Mouse (Mus musculus) intestine, embryonic 15.5 days (tissue): ENCODE results near the gene Olfr1254. TPM values are rescaled to one million over a fixed set of nuclear protein-coding genes. Genes with fewer than 3 reads are reported as not detected.

Source experiments
- ATAC-seq: fragments of 200-750 bp; cut with Nextera tagmentation; 2 replicates; pipeline ENCODE4 v1.8.0; 2017; ENCODE audit warnings: moderate TSS enrichment, moderate library complexity
- H3K27ac ChIP-seq: fragments of 300-500 bp; sonication (generic); 2 replicates; pipeline ENCODE4 v1.5.1; 2015; ENCODE audit warnings: mild to moderate bottlenecking, inconsistent platforms
- H3K27me3 ChIP-seq: fragments of 300-500 bp; sonication (generic); replicated peaks from 2 replicates; pipeline ENCODE4 v1.6.1; 2015; ENCODE audit warnings: inconsistent platforms
- H3K36me3 ChIP-seq: fragments of 300-500 bp; sonication (generic); 2 replicates; pipeline ENCODE4 v1.6.1; 2015; ENCODE audit warnings: inconsistent platforms
- H3K4me1 ChIP-seq: fragments of 300-500 bp; sonication (generic); replicated peaks from 2 replicates; pipeline ENCODE4 v1.6.1; 2015; ENCODE audit warnings: inconsistent platforms
- H3K4me2 ChIP-seq: fragments of 300-500 bp; sonication (generic); replicated peaks from 2 replicates; pipeline ENCODE4 v1.6.1; 2015; ENCODE audit warnings: mild to moderate bottlenecking, inconsistent platforms
- H3K4me3 ChIP-seq: fragments of 300-500 bp; sonication (generic); replicated peaks from 2 replicates; pipeline ENCODE4 v1.5.1; 2015; ENCODE audit warnings: inconsistent platforms
- H3K9ac ChIP-seq: fragments of 300-500 bp; sonication (generic); 2 replicates; pipeline ENCODE4 v1.6.1; 2015; ENCODE audit warnings: inconsistent platforms
- H3K9me3 ChIP-seq: fragments of 300-500 bp; sonication (generic); 2 replicates; pipeline ENCODE4 v1.6.1; 2016; ENCODE audit warnings: inconsistent platforms
- WGBS: fragments of 180-500 bp; shearing (Covaris S2); methylation state at CpG from one replicate; pipeline ENCODE4 v1.1.7; 2015; 5-methylcytosine and 5-hydroxymethylcytosine counted together
- polyA plus RNA-seq: library from polyadenylated mRNA; unstranded; fragments of >200 nt; fragmentation: Nextera tagmentation; extraction: Ambion mirVana; gene quantifications from 2 replicates; pipeline ENCODE4 v1.2.1, GENCODE M21; 2015

Olfr1254 gene
- not detected in 2 replicates for polyA plus RNA-seq

DNA sequence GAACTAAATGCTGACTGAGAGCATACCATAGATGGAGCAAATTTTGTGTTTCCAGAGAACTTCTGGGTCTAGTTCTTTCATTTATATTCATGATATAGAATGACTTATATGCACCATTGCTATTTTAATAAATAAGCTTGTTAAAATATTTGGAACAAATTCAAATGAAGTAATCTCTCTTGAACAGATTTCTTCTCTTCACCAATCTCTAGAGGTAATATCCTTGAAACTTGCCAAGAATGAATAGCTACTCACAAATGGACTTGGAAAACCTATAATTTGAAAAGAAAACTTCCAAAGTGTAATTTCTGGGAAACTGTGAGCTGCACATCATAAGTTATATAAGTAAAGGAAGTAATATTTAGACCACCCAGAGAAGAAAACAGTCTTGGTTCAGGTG, at the start of gene Olfr1254:
Gene Olfr1254 (minus strand): TSS at position 101 of the 400 bp plus-strand sequence.
- H3K9ac ChIP-seq = no peak within 1 kb of the TSS
- H3K36me3 ChIP-seq = no peaks in the 10 kb centered on the region
- ATAC-seq = no peak
- H3K27ac ChIP-seq = no peak within 1 kb of the TSS
- H3K27me3 ChIP-seq = no peaks in the 10 kb centered on the region
- no peak within 1 kb of the TSS for H3K4me3 ChIP-seq
- no peaks in the 10 kb centered on the region for H3K9me3 ChIP-seq
- no peaks in the 10 kb centered on the region for H3K4me1 ChIP-seq
- no peak within 1 kb of the TSS for H3K4me2 ChIP-seq

DNA sequence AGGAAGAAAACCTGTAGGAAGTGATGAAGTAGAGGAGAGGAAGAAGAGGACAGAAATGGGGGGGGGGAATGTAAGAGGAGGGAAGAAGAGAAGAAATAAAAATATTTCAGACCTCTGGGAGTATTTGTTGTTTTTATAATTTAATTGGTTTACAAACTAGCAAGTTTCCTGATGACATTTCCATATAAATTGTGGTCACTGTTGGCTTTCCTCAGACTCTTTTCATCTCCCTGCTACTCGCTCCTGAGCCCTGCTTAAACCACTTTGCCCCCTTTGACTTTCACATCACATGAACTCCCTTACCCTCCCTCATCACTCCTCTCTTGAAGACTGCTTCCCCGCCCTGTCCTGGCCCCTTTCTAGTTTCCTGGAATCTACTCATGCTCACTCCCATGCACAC, 48.0 kb upstream of the Olfr1254 start, which contains the start of gene Olfr1256:
Gene Olfr1256 (minus strand): TSS at position 101 of the 400 bp plus-strand sequence.
- Histone ChIP-seq H3K4me1 (no peaks in the 10 kb centered on the region), H3K9ac (no peak within 1 kb of the TSS), H3K27me3 (no peaks in the 10 kb centered on the region), H3K4me3 (no peak within 1 kb of the TSS), H3K4me2 (no peak within 1 kb of the TSS), H3K9me3 (no peaks in the 10 kb centered on the region), H3K36me3 (no peaks in the 10 kb centered on the region), H3K27ac (no peak within 1 kb of the TSS)
- no peak for ATAC-seq
- 50% methylated on average over 2 of the region's 2 CpGs for WGBS

DNA sequence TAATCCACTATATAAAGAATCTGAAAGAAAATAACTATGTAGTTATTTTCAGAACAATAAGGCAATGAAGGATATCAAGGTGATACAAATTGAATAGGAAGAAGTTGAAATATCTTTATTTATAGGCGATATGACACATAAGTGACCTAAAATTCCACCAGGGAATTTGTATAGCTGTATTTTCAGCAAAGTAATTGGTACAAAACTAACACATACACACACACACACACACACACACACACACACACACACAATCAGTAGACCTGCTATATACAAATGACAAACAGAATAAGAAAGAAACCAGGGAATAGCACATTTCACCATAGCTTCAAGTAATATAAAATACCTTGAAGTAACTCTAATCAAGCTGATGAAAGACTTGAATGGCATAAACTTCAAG, 26.8 kb upstream of the Olfr1254 start:
- H3K27ac ChIP-seq = no peak overlapping the region
- H3K27me3 ChIP-seq = no peaks in the 10 kb centered on the region
- 82% methylated on average over 1 of the region's 1 CpGs for WGBS
- no peaks in the 10 kb centered on the region for H3K9me3 ChIP-seq
- no peak overlapping the region for H3K4me3 ChIP-seq
- no peaks in the 10 kb centered on the region for H3K4me1 ChIP-seq
- ATAC-seq = no peak
- H3K36me3 ChIP-seq = no peaks in the 10 kb centered on the region
- no peak overlapping the region for H3K4me2 ChIP-seq
- H3K9ac ChIP-seq = no peak overlapping the region

DNA sequence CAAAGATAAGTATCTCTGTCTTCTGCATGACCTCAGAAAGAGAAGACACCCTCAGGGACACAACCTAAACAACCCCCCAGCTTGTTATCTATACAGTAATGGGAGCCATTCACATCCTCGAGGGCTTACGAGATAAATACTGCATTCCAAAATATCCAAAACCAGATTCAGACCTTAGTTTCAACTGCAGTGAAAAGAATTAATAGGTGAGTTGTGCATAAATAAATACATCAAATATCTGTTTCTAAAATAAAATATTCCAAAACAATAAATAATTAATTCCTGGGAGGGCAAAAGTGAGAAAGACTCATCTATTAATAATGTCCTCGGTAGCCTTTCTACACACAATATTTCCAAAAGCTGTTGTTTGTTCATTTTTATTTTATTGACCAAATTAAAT, 18.3 kb upstream of the Olfr1254 start, which contains the start of gene Olfr1255:
Gene Olfr1255 (plus strand): TSS at position 301 of the 400 bp plus-strand sequence.
- Histone ChIP-seq H3K4me2 (no peak within 1 kb of the TSS), H3K27me3 (no peaks in the 10 kb centered on the region), H3K4me3 (no peak within 1 kb of the TSS), H3K9ac (no peak within 1 kb of the TSS), H3K36me3 (no peaks in the 10 kb centered on the region), H3K27ac (no peak within 1 kb of the TSS), H3K9me3 (no peaks in the 10 kb centered on the region), H3K4me1 (no peaks in the 10 kb centered on the region)
- ATAC-seq = no peak
- 79% methylated on average over 3 of the region's 3 CpGs for WGBS

DNA sequence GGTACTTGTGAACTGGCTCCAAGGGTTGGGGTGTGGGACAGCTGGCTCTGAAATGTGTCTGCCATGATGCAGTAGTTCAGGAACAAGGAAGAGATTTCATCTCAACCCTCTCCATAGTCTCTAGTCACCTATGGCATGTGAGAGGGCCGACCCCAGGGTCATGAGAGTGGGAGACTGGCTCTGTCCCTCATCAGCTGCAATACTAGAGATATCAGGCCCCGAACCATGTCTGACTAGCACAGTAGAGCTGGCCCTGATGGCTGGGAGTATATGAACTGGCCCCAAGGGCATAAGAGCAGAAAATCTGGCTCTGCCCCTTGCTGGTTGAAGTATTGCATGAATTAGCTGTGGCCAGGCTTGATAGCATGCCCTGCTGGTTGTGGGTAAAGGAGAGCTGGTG, 17.3 kb upstream of the Olfr1254 start:
- no peak for ATAC-seq
- H3K9ac ChIP-seq = no peak overlapping the region
- no peaks in the 10 kb centered on the region for H3K27me3 ChIP-seq
- no peaks in the 10 kb centered on the region for H3K9me3 ChIP-seq
- H3K36me3 ChIP-seq = no peaks in the 10 kb centered on the region
- H3K27ac ChIP-seq = no peak overlapping the region
- no peak overlapping the region for H3K4me2 ChIP-seq
- no peak overlapping the region for H3K4me3 ChIP-seq
- 80% methylated on average over 2 of the region's 2 CpGs for WGBS
- no peaks in the 10 kb centered on the region for H3K4me1 ChIP-seq

DNA sequence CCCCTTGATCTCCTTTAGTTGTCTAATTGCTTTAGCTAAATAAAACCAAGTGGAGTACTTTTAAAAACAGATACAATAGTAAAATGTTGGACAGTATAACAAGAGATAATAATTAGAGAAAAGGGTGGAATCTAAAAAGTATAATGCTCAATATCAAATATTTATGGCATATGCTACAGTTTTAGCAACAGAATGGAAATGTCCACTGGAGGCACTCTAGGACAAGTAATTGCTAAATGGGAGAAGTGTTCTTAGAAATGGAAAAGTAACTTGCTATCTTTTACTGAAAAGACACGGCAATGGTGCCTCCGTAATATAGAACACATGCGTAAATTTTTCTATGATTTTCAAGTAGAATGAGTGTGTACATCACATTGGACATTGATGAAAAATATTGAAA, 6.2 kb upstream of the Olfr1254 start:
- WGBS = 89% methylated on average over 3 of the region's 3 CpGs
- H3K27me3 ChIP-seq = no peaks in the 10 kb centered on the region
- no peak for ATAC-seq

DNA sequence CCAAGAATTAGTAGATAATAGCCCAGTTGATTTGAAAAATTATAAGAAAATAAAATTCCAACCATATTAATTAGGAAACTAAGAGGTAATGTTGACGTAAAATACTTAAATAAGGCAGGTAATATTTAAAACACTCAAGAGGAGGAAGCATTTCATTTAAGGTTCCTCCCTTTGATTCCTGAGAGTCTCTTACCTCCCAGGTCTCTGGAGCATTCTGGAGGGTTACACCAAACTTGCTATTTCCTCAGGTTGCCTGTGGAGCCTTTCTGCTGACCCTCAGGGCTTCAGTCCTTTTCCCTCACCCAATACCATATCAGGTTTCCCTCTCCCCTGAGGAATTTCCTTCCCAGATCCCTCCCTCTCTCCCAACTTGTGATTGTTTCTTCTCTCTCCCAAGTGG, 36.4 kb downstream of the Olfr1254 start, which contains the start of gene Olfr1253:
Gene Olfr1253 (minus strand): TSS at position 101 of the 400 bp plus-strand sequence.
- Histone ChIP-seq H3K9me3 (no peaks in the 10 kb centered on the region), H3K27ac (no peak within 1 kb of the TSS), H3K4me3 (no peak within 1 kb of the TSS), H3K36me3 (no peaks in the 10 kb centered on the region), H3K4me1 (no peaks in the 10 kb centered on the region), H3K9ac (no peak within 1 kb of the TSS), H3K27me3 (no peaks in the 10 kb centered on the region), H3K4me2 (no peak within 1 kb of the TSS)
- ATAC-seq = no peak
- WGBS = 84% methylated on average over 1 of the region's 1 CpGs

More for the DNA sequence above, 6.2 kb upstream of the Olfr1254 start:
- H3K4me2 ChIP-seq = no peak overlapping the region
- no peak overlapping the region for H3K9ac ChIP-seq
- no peaks in the 10 kb centered on the region for H3K9me3 ChIP-seq
- H3K27ac ChIP-seq = no peak overlapping the region
- no peaks in the 10 kb centered on the region for H3K36me3 ChIP-seq
- H3K4me3 ChIP-seq = no peak overlapping the region
- H3K4me1 ChIP-seq = no peaks in the 10 kb centered on the region

Other genes starting within 250 kb of the Olfr1254 start
- not detected in 2 replicates for gene Olfr1245, start 215.2 kb downstream of the Olfr1254 start, polyA plus RNA-seq
- not detected in 2 replicates for gene Olfr1246, start 200.5 kb downstream of the Olfr1254 start, polyA plus RNA-seq
- not detected in 2 replicates for gene Olfr1247, start 179.5 kb downstream of the Olfr1254 start, polyA plus RNA-seq
- not detected in 2 replicates for gene Olfr1248, start 175.4 kb downstream of the Olfr1254 start, polyA plus RNA-seq
- not detected in 2 replicates for gene Olfr1249, start 158.6 kb downstream of the Olfr1254 start, polyA plus RNA-seq
- not detected in 2 replicates for gene Olfr1250, start 132.2 kb downstream of the Olfr1254 start, polyA plus RNA-seq
- gene Olfr1251, start 121.7 kb downstream of the Olfr1254 start, polyA plus RNA-seq = not detected in 2 replicates
- not detected in 2 replicates for gene Olfr1252, start 68.6 kb downstream of the Olfr1254 start, polyA plus RNA-seq
- not detected in 2 replicates for gene Olfr1253, start 36.5 kb downstream of the Olfr1254 start, polyA plus RNA-seq
- not detected in 2 replicates for gene Olfr1255, start 18.4 kb upstream of the Olfr1254 start, polyA plus RNA-seq
- gene Olfr1256, start 47.9 kb upstream of the Olfr1254 start, polyA plus RNA-seq = not detected in 2 replicates
- gene Olfr48, start 54.6 kb upstream of the Olfr1254 start, polyA plus RNA-seq = not detected in 2 replicates
- 0.09 TPM in 1 of 2 replicates, not detected in the other for gene Olfr1257, start 84.8 kb upstream of the Olfr1254 start, polyA plus RNA-seq
- gene Olfr1258, start 133.7 kb upstream of the Olfr1254 start, polyA plus RNA-seq = not detected in 2 replicates
- not detected in 2 replicates for gene Olfr1259, start 155.0 kb upstream of the Olfr1254 start, polyA plus RNA-seq
- not detected in 2 replicates for gene Olfr1260, start 180.7 kb upstream of the Olfr1254 start, polyA plus RNA-seq
- gene Olfr1261, start 197.6 kb upstream of the Olfr1254 start, polyA plus RNA-seq = not detected in 2 replicates
- gene Olfr1262, start 206.5 kb upstream of the Olfr1254 start, polyA plus RNA-seq = not detected in 2 replicates
- gene Olfr1263, start 218.5 kb upstream of the Olfr1254 start, polyA plus RNA-seq = not detected in 2 replicates
- gene Olfr1264, start 232.0 kb upstream of the Olfr1254 start, polyA plus RNA-seq = not detected in 2 replicates
- not detected in 2 replicates for gene Olfr1265, start 241.7 kb upstream of the Olfr1254 start, polyA plus RNA-seq